Mouse (Mus musculus): Measurements from ENCODE around the gene Gm13199. TPM values are rescaled to one million over a fixed set of nuclear protein-coding genes. Genes with fewer than 3 reads are reported as not detected.

The Gm13199 gene
- polyA plus RNA-seq, 1 experiment = 1.2 TPM

DNA sequence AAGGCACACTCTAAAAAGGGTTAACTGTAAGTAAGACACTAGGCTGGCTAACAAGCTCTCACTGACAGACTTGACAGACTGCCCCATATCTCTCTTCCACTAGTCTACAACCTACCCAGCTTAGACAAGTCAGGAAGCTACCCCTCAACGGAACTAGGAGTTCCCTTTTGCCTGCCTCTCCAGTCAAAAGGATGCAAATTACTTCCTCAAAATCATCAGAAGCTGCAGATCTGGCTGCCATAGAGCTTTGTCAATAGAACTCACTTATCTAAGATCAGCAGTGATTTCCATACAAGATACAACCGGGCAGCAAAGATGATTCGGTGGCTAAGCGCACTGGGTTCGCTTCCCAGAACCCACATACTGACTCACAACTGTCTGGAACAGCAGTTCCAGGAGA, 38.0 kb downstream of the Gm13199 start:
- TF ChIP-seq POLR2A (IDR thresholded peaks at IDR 0.05; ENCODE audit: borderline replicate concordance, low read depth, low read length) = no peak
- Histone ChIP-seq H3K27ac (ENCODE audit: insufficient read depth, low read depth, low read length) (peak overlapping the region; percentile 47), H3K4me3 (ENCODE audit: insufficient read depth, low read length) (no peak overlapping the region), H3K4me1 (ENCODE audit: control insufficient read depth, insufficient read depth, low read length) (peaks cover 15% of the 10 kb centered on the region)

GRCm38 (mm10) chr2:5824213-5824612, 38.5 kb downstream of the Gm13199 start:
- H3K4me1 ChIP-seq (ENCODE audit: control insufficient read depth, insufficient read depth, low read length) = peaks cover 15% of the 10 kb centered on the region
- no peak for TF ChIP-seq POLR2A (IDR thresholded peaks at IDR 0.05; ENCODE audit: borderline replicate concordance, low read depth, low read length)
- peak; percentile 41; the same call in 1 of the 2 replicates for TF ChIP-seq CTCF (IDR thresholded peaks at IDR 0.05; ENCODE audit: low read depth, low read length)
- peak overlapping the region; percentile 47 for H3K27ac ChIP-seq (ENCODE audit: insufficient read depth, low read depth, low read length)
- no peak overlapping the region for H3K4me3 ChIP-seq (ENCODE audit: insufficient read depth, low read length)

- TF ChIP-seq POLR2A (IDR thresholded peaks at IDR 0.05; ENCODE audit: borderline replicate concordance, low read depth, low read length) (no peak), CTCF (IDR thresholded peaks at IDR 0.05; ENCODE audit: low read depth, low read length) (no peak)
- no peak overlapping the region for H3K4me3 ChIP-seq (ENCODE audit: insufficient read depth, low read length)
- no peak overlapping the region for H3K27ac ChIP-seq (ENCODE audit: insufficient read depth, low read depth, low read length)
- peaks cover 15% of the 10 kb centered on the region for H3K4me1 ChIP-seq (ENCODE audit: control insufficient read depth, insufficient read depth, low read length)
These were observed 40.3 kb downstream of the Gm13199 start for GRCm38 (mm10) chr2:5822449-5822848.

DNA sequence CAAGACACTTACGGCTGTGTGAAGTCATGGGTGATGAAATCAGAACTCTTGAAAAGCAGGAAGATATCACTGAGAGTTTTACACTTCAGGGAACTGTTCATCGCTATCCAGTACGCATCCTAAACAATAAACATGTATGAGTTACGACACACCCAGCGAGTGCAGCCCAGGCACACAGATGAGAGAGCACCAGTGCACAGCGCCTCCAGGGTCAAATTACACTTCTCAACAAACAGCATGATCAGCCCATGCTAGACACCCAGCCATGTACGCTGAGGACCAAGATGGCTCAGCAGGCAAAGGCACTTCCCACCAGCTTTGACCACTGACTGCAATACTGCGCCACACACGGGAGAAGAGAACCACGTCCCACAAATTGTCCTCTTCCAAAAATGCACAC, 41.5 kb downstream of the Gm13199 start:
- Histone ChIP-seq H3K27ac (ENCODE audit: insufficient read depth, low read depth, low read length) (no peak overlapping the region), H3K4me1 (ENCODE audit: control insufficient read depth, insufficient read depth, low read length) (peaks cover 15% of the 10 kb centered on the region), H3K4me3 (ENCODE audit: insufficient read depth, low read length) (no peak overlapping the region)
- TF ChIP-seq CTCF (IDR thresholded peaks at IDR 0.05; ENCODE audit: low read depth, low read length) (no peak), POLR2A (IDR thresholded peaks at IDR 0.05; ENCODE audit: borderline replicate concordance, low read depth, low read length) (no peak)

Other genes starting within 250 kb of the Gm13199 start
- 56.2 and 62.0 TPM in 2 replicates for gene Camk1d, start 148.4 kb downstream of the Gm13199 start, polyA plus RNA-seq (2012; ENCODE audit: insufficient read depth, insufficient read length, missing spikeins)
- 22.9 and 23.1 TPM in 2 replicates for gene Nudt5, start 17.9 kb downstream of the Gm13199 start, polyA plus RNA-seq (2012; ENCODE audit: insufficient read depth, insufficient read length, missing spikeins)
- gene Cdc123, start 17.8 kb downstream of the Gm13199 start, polyA plus RNA-seq (2012; ENCODE audit: insufficient read depth, insufficient read length, missing spikeins) = 102 and 103 TPM in 2 replicates
- gene Sec61a2, start 32.5 kb upstream of the Gm13199 start, polyA plus RNA-seq (2012; ENCODE audit: insufficient read depth, insufficient read length, missing spikeins) = 20.8 and 24.5 TPM in 2 replicates
- 0.23 and 1.3 TPM in 2 replicates for gene Dhtkd1, start 79.9 kb upstream of the Gm13199 start, polyA plus RNA-seq (2012; ENCODE audit: insufficient read depth, insufficient read length, missing spikeins)
- 19.6 and 22.4 TPM in 2 replicates for gene Upf2, start 88.5 kb upstream of the Gm13199 start, polyA plus RNA-seq (2012; ENCODE audit: insufficient read depth, insufficient read length, missing spikeins)